Mouse (Mus musculus) heart, postnatal 14 days (tissue): Measurements from ENCODE around the gene BC052040. TPM values are rescaled to one million over a fixed set of nuclear protein-coding genes. Genes with fewer than 3 reads are reported as not detected.

ENCODE experiments used
- microRNA-seq, 2 experiments: library from miRNA; unstranded; fragments of <30 nt; microRNA quantifications; one replicate each; pipeline ENCODE4 v1.2.0; 2021 to 2022
- total RNA-seq, 2 experiments: library from RNA; stranded (reverse); gene quantifications; 2 replicates each; pipeline ENCODE4 v1.2.3; 2021

BC052040 gene
- total RNA-seq, 2 experiments from 2014 or later, result 1.7 to 2.3 TPM

Small RNA genes lying within 50 kb of the gene (microRNA-seq; reads per million reads assigned to microRNA genes)
- gene Mir1951, result 0 to 0.48 reads per million in 2 experiments
